ENCODE assay signal across 10 mouse cellular contexts in the genomic region with DNA sequence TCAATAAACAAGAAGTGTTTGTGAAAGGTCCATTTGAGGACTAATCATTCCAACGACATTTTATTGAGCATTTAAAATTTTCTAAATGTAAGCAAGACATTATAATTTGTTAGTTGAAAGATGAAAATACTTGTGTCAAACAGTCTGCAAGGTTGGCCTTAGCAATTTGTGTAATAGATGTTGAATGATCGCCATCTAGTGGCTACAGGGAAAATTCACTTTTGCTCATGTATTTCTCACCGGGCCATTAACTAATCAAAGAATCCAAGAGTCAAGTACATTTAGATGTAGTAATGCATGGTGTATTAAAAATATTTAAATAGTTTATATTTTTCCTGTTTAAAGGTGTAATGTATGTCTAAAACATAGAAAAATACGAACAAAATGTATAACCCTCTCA. TPM values are rescaled to one million over a fixed set of nuclear protein-coding genes. Genes with fewer than 3 reads are reported as not detected.
A peak's percentile ranks its signal among the peaks of the same experiment; 100 is the strongest.
DNase-seq lines count a peak whose midpoint lies in the region; TF ChIP-seq lines count a peak whose summit lies in the region.
"Had no signal": no experiment of that assay in that cellular context is flagged by ENCODE, and none has a peak within 500 bp of the region (broad histone marks: within the 10 kb centered on the region; RNA-seq: fewer than 3 reads in every experiment).

No protein-coding gene starts in this region.

- H3K27me3 ChIP-seq in liver, adult 2 months (ENCODE audit: control insufficient read depth, insufficient read depth, low read length) = no peaks in the 10 kb centered on the region

- no peak overlapping the region for H3K9ac ChIP-seq in liver, adult 2 months (ENCODE audit: low read depth, low read length)
- H3K9ac ChIP-seq: heart, embryonic 15.5 days had no signal

- TF ChIP-seq CTCF in liver, adult 2 months (IDR thresholded peaks at IDR 0.05; ENCODE audit: low read depth, low read length) = peak; percentile 56

- no peak overlapping the region for H3K27ac ChIP-seq in liver, adult 2 months (replicated peaks; ENCODE audit: insufficient read depth, low read depth, low read length)
- H3K27ac ChIP-seq: heart, embryonic 15.5 days had no signal

- DNase-seq in adrenal gland, postnatal 10 days = peak; percentile 53
- DNase-seq in adrenal gland, adult 18-20 months (ENCODE audit: low spot score in 2 of 2) = no peak
- DNase-seq in liver, adult 2 months (ENCODE audit: extremely low read depth, low read depth, low spot score) = peak; percentile 58
- DNase-seq in liver = no peak
- DNase-seq in brain, adult 2 months (ENCODE audit: low read depth, low spot score) = peak; percentile 82
- DNase-seq in forelimb bud, embryonic 11.5 days (ENCODE audit: low read depth, low spot score) = peak; percentile 61
- DNase-seq in lung, postnatal 14 days = peak; percentile 42
- no peak for DNase-seq in testis, postnatal 14 days (ENCODE audit: low spot score)

- no peaks in the 10 kb centered on the region for H3K79me2 ChIP-seq in liver, adult 2 months (ENCODE audit: control insufficient read depth, insufficient read depth, low read length)

- WGBS in liver, adult 2 months = 3% methylated on average over 4 of the region's 4 CpGs

- no peaks in the 10 kb centered on the region for H3K4me1 ChIP-seq in liver, adult 2 months (ENCODE audit: control insufficient read depth, insufficient read depth, low read length)
- H3K4me1 ChIP-seq: heart, embryonic 15.5 days had no signal

- H3K36me3 ChIP-seq in liver, adult 2 months (ENCODE audit: control insufficient read depth, insufficient read depth, low read length) = no peaks in the 10 kb centered on the region
- H3K36me3 ChIP-seq: heart, embryonic 15.5 days had no signal

- no peak overlapping the region for H3K4me3 ChIP-seq in liver, adult 2 months (ENCODE audit: insufficient read depth, low read depth, low read length)
- H3K4me3 ChIP-seq: heart, embryonic 15.5 days; myocyte had no signal

- no peak for TF ChIP-seq POLR2A in liver, adult 2 months (IDR thresholded peaks at IDR 0.05; ENCODE audit: extremely low read depth, insufficient read depth, low read length)

RNA-seq across cellular contexts. Expression of gene Strap, which starts 11.0 kb away (rescaled TPM):
- total RNA-seq in adrenal gland, postnatal 10 days (2021) = 100 to 1,000 TPM; 102 to 113 TPM
- total RNA-seq in adrenal gland, adult 18-20 months (2021) = 100 to 1,000 TPM; 110 to 134 TPM
- total RNA-seq in liver, adult 2 months (2014; rRNA removed) = 47.1 and 50.1 TPM in 2 replicates
- 26.8 and 33.7 TPM in 2 replicates for polyA plus RNA-seq in liver, adult 2 months (2012; rRNA removed)

RNA-seq across cellular contexts. Expression of gene Dera, which starts 30.4 kb away (rescaled TPM):
- 10 to 100 TPM; 28.9 to 31.6 TPM for total RNA-seq in adrenal gland, postnatal 10 days (2021)
- 10 to 100 TPM; 13.0 to 15.7 TPM for total RNA-seq in adrenal gland, adult 18-20 months (2021)
- total RNA-seq in liver, adult 2 months (2014; rRNA removed) = 83.4 and 103 TPM in 2 replicates
- polyA plus RNA-seq in liver, adult 2 months (2012; rRNA removed) = 42.8 and 47.1 TPM in 2 replicates

Comparison
In these comparisons a context has a peak if more than half of its experiments do, and no peak if none do; other contexts are left out.
1. DNase-seq: peak in adrenal gland, postnatal 10 days (single experiment), liver, adult 2 months (single experiment), brain, adult 2 months (single experiment), forelimb bud, embryonic 11.5 days (single experiment) and lung, postnatal 14 days (single experiment); none in adrenal gland, adult 18-20 months (0 of 2), liver (single experiment) and testis, postnatal 14 days (single experiment).